Mouse (Mus musculus): ENCODE data around the gene Nabp2. TPM values are rescaled to one million over a fixed set of nuclear protein-coding genes. Genes with fewer than 3 reads are reported as not detected.
A peak's percentile ranks its signal among the peaks of the same experiment; 100 is the strongest.

Nabp2 gene
- total RNA-seq, 2 experiments from 2014 or later, result 42.5 to 44.7 TPM

- no peak for DNase-seq
- intact Hi-C loops (cut with DNase I), result no loop called here
Observed at GRCm38 (mm10) chr10:128434681-128435080, 23.4 kb upstream of the Nabp2 start.

- intact Hi-C loops (cut with DNase I), result no loop called here
Observed at GRCm38 (mm10) chr10:128433417-128433816, 22.1 kb upstream of the Nabp2 start.

GRCm38 (mm10) chr10:128429454-128429853 is 18.2 kb upstream of the Nabp2 start:
- DNase-seq, result no peak

More at GRCm38 (mm10) chr10:128433417-128433816, 22.1 kb upstream of the Nabp2 start:
- no peak for DNase-seq

DNA sequence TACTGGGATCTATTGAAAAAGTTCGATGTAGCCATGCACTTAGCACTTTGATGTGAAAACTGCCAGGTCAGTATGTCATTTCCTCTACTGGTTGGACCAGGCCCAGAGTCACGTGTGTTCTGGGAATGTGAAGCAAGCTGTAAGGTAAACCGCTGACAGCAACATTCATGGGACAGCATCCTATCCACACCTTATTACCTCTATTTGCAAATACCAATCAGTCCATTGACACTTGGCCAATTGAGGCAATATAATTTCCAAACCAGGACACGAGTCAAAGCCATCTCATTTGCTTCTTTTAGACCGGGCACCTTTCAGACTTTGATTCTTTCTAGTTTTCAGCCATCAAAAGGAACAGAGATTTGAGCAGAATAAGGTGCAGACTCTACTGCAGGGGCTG is 17.8 kb upstream of the Nabp2 start:
- intact Hi-C loops (cut with DNase I), result no loop called here
- no peak for DNase-seq

More at GRCm38 (mm10) chr10:128429454-128429853, 18.2 kb upstream of the Nabp2 start:
- intact Hi-C loops (cut with DNase I), result no loop called here

GRCm38 (mm10) chr10:128425260-128425659 is 14.0 kb upstream of the Nabp2 start:
- no peak for DNase-seq
- intact Hi-C loops (cut with DNase I), result no loop called here

- intact Hi-C loops (cut with DNase I), result no loop called here
Observed at GRCm38 (mm10) chr10:128424604-128425003, 13.3 kb upstream of the Nabp2 start.

DNA sequence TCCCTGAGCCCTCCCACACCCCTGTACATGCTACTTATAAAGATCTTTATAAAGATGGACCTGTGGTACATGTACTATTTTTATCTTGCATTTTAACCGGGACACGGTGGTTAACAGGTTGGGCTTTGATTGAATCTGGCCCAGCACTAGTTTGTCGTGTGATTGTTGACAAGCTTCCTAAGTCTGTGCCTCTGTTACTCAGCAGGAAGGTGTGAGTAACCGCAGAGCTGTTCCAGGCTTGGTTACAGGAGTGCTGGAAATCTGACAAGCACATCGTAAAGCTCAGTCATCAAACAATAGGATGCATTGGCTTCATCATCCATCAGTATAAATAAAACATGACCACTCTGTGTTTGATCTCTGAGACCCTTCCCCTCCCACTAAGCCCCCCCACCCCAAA is 11.1 kb upstream of the Nabp2 start:
- intact Hi-C loops (cut with DNase I), result no loop called here
- DNase-seq, result no peak

More at GRCm38 (mm10) chr10:128424604-128425003, 13.3 kb upstream of the Nabp2 start:
- DNase-seq, result peak in 1 of 2 experiments; percentile 15

GRCm38 (mm10) chr10:128414848-128415247 is 3.6 kb upstream of the Nabp2 start:
- intact Hi-C loops (cut with DNase I), result no loop called here
- no peak for DNase-seq

GRCm38 (mm10) chr10:128413076-128413475 is 1.8 kb upstream of the Nabp2 start:
- intact Hi-C loops (cut with DNase I), result no loop called here
- no peak for DNase-seq

GRCm38 (mm10) chr10:128412558-128412957 is 1.3 kb upstream of the Nabp2 start:
- intact Hi-C loops (cut with DNase I), result no loop called here

GRCm38 (mm10) chr10:128412055-128412381 is 726 bp upstream of the Nabp2 start:
- peak in 1 of 2 experiments; percentile 55 for DNase-seq
- intact Hi-C loops (cut with DNase I), result no loop called here

More at GRCm38 (mm10) chr10:128412558-128412957, 1.3 kb upstream of the Nabp2 start:
- DNase-seq, result no peak

DNA sequence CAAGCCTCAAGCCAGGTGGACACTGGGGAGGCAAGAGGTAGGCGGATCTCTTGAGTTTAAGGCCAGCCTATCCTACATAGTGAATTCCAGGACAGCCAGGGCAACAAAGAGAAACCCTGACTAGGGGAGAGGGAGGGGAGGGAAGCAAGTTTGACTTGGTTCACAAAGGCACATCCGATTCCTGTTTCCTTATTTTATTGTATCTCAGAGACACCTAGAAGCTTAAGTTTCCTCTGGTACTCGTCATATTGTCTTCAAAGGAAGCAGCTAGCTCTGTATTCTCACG is 789 bp downstream of the Nabp2 start:
- DNase-seq, result no peak
- intact Hi-C loops (cut with DNase I), result loop anchor here (2.0 kb wide), 2 partner anchors 32 to 126 kb away; no protein-coding TSS in a partner anchor

GRCm38 (mm10) chr10:128409692-128410559 is 1.4 kb downstream of the Nabp2 start:
- peak; percentile 98 for DNase-seq
- intact Hi-C loops (cut with DNase I), result loop anchor here (1.0 to 2.0 kb wide), 3 partner anchors 33 to 127 kb away; no protein-coding TSS in a partner anchor

GRCm38 (mm10) chr10:128408591-128409535 is 2.4 kb downstream of the Nabp2 start:
- DNase-seq, result no peak
- intact Hi-C loops (cut with DNase I), result loop anchor here (1.0 kb wide), 1 partner anchor 46 kb away; no protein-coding TSS in a partner anchor

DNA sequence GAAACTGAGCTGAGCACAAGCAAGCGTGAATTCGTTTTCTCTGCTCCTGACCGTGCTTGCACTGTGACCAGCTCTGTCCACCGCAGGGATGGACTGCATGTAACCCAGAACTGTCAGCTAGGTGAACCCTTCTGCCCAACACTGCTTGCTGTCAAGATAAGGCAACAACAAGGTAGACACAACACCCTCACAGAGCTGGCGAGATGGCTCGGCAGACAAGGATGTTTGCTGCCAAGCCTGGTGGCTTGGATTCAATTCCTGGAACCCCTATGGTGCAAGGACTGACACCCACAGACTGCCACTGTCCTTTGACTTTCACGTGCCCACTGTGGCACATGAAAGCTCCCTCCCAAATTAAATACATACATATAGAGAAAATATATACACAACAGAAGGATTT is 7.4 kb downstream of the Nabp2 start:
- intact Hi-C loops (cut with DNase I), result no loop called here
- no peak for DNase-seq

GRCm38 (mm10) chr10:128401638-128402037 is 9.7 kb downstream of the Nabp2 start:
- intact Hi-C loops (cut with DNase I), result no loop called here
- DNase-seq, result no peak

DNA sequence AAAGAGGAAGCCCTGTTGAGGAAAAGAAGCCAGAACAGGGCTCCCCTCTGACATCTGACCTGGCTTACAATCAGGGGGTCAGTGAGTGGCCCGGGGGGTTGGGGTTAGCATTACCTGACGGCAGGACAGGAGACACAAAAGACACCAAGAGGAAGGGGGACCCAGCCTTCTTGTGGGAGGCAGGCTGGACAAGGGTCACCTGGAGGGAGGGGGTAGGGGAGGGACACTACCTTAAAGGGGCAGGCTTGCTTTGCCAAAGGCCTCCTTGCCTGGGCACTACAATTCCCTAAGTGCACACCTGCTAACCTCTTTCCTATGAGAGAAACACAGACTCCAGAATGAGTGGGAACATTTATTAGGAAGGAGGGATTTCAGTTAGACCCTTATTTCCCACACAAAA is 10.2 kb downstream of the Nabp2 start, which contains the start of gene Slc39a5:
Gene Slc39a5, minus strand, starts transcription at position 174 of the 400 bp plus-strand sequence.
- DNase-seq, result no peak
- intact Hi-C loops (cut with DNase I), result no loop called here

- DNase-seq, result no peak
- intact Hi-C loops (cut with DNase I), result no loop called here
Observed at GRCm38 (mm10) chr10:128400338-128400737, 11.0 kb downstream of the Nabp2 start.

DNA sequence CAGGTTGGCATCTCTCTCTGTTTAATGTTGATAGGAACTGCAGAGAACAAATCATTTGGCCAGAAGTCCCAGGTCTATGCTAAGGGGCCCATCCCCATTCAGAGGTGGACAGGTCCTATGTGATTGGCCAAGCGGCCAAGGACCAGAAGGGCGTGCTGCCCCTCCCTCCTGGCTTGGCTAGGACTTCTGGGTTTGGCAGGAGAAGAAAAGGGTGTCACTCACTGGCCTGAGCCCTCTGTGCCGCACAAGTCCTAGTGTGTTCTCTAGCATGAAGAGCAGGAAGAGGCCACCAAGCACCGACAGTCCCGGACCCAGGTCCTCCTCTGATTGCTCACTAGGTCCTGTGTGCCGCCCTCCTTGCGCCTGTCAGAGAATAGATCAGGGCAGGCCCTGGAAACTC is 13.8 kb downstream of the Nabp2 start:
- DNase-seq, result peak; percentile 51 to 56
- intact Hi-C loops (cut with DNase I), result no loop called here

- intact Hi-C loops (cut with DNase I), result no loop called here
Observed at GRCm38 (mm10) chr10:128396716-128397264, 14.5 kb downstream of the Nabp2 start.

More at GRCm38 (mm10) chr10:128396716-128397264, 14.5 kb downstream of the Nabp2 start:
- no peak for DNase-seq

Data from heart, postnatal 10 days (tissue).